Mouse (Mus musculus): ENCODE data around the gene Traf1. TPM values are rescaled to one million over a fixed set of nuclear protein-coding genes. Genes with fewer than 3 reads are reported as not detected.

Gene Traf1
- total and polyA plus RNA-seq, 3 experiments = 1.2 to 2.0 (median 1.2) TPM

- intact Hi-C loops (cut with DNase I) = no loop called here
- Histone ChIP-seq H3K36me3 (ENCODE audit: control insufficient read depth, insufficient read depth, low read length) (no peaks in the 10 kb centered on the region), H3K27me3 (ENCODE audit: control insufficient read depth, insufficient read depth, low read length) (no peaks in the 10 kb centered on the region), H3K79me2 (replicated peaks; ENCODE audit: control insufficient read depth, insufficient read depth, low read length) (no peaks in the 10 kb centered on the region), H3K9ac (ENCODE audit: low read depth, low read length) (no peak overlapping the region), H3K27ac (no peak overlapping the region), H3K4me3 (no peak overlapping the region), H3K4me1 (ENCODE audit: control insufficient read depth, insufficient read depth, low read length) (no peaks in the 10 kb centered on the region)
- WGBS = 83% methylated on average over 17 of the region's 17 CpGs
- DNase-seq = no peak
- TF ChIP-seq CTCF (IDR thresholded peaks at IDR 0.05) (no peak), EP300 (IDR thresholded peaks at IDR 0.05; ENCODE audit: insufficient read depth, low read depth, low read length) (no peak), POLR2A (IDR thresholded peaks at IDR 0.05; ENCODE audit: insufficient read depth, low read depth, low read length) (no peak)
Measured at GRCm38 (mm10) chr2:34896821-34897460, 64.6 kb downstream of the Traf1 start.

- TF ChIP-seq EP300 (IDR thresholded peaks at IDR 0.05; ENCODE audit: insufficient read depth, low read depth, low read length) = no peak
- TF ChIP-seq POLR2A (IDR thresholded peaks at IDR 0.05; ENCODE audit: insufficient read depth, low read depth, low read length) = no peak
- TF ChIP-seq CTCF (IDR thresholded peaks at IDR 0.05) = no peak
- H3K4me1 ChIP-seq (ENCODE audit: control insufficient read depth, insufficient read depth, low read length) = no peaks in the 10 kb centered on the region
- WGBS = 87% methylated on average over 19 of the region's 19 CpGs
- H3K4me3 ChIP-seq = no peak overlapping the region
- no peaks in the 10 kb centered on the region for H3K79me2 ChIP-seq (replicated peaks; ENCODE audit: control insufficient read depth, insufficient read depth, low read length)
- H3K9ac ChIP-seq (ENCODE audit: low read depth, low read length) = no peak overlapping the region
- H3K36me3 ChIP-seq (ENCODE audit: control insufficient read depth, insufficient read depth, low read length) = no peaks in the 10 kb centered on the region
- DNase-seq = no peak
- H3K27me3 ChIP-seq (ENCODE audit: control insufficient read depth, insufficient read depth, low read length) = no peaks in the 10 kb centered on the region
- intact Hi-C loops (cut with DNase I) = no loop called here
- no peak overlapping the region for H3K27ac ChIP-seq
Measured at GRCm38 (mm10) chr2:34895503-34896113, 66.0 kb downstream of the Traf1 start.

GRCm38 (mm10) chr2:34893950-34894349 is 67.6 kb downstream of the Traf1 start:
- H3K4me1 ChIP-seq (ENCODE audit: control insufficient read depth, insufficient read depth, low read length) = no peaks in the 10 kb centered on the region
- no peaks in the 10 kb centered on the region for H3K27me3 ChIP-seq (ENCODE audit: control insufficient read depth, insufficient read depth, low read length)
- no peak overlapping the region for H3K9ac ChIP-seq (ENCODE audit: low read depth, low read length)
- H3K79me2 ChIP-seq (replicated peaks; ENCODE audit: control insufficient read depth, insufficient read depth, low read length) = no peaks in the 10 kb centered on the region
- DNase-seq = no peak
- TF ChIP-seq EP300 (IDR thresholded peaks at IDR 0.05; ENCODE audit: insufficient read depth, low read depth, low read length) (no peak), POLR2A (IDR thresholded peaks at IDR 0.05; ENCODE audit: insufficient read depth, low read depth, low read length) (no peak), CTCF (IDR thresholded peaks at IDR 0.05) (no peak)
- intact Hi-C loops (cut with DNase I) = no loop called here
- H3K36me3 ChIP-seq (ENCODE audit: control insufficient read depth, insufficient read depth, low read length) = no peaks in the 10 kb centered on the region
- no peak overlapping the region for H3K27ac ChIP-seq
- WGBS = 77% methylated on average over 5 of the region's 5 CpGs
- H3K4me3 ChIP-seq = no peak overlapping the region

Other genes starting within 250 kb of the Traf1 start
- gene Gapvd1, start 206.5 kb downstream of the Traf1 start, total RNA-seq (2021) = 10 to 100 TPM; 35.5 to 36.7 TPM
- 10.2 and 17.7 TPM in 2 replicates for gene Gapvd1, start 206.5 kb downstream of the Traf1 start, polyA plus RNA-seq (2012; rRNA removed)
- 100 to 1,000 TPM; 752 to 818 TPM for gene Hspa5, start 189.8 kb downstream of the Traf1 start, total RNA-seq (2021)
- 427 and 503 TPM in 2 replicates for gene Hspa5, start 189.8 kb downstream of the Traf1 start, polyA plus RNA-seq (2012; rRNA removed)
- 10 to 100 TPM; 12.1 to 13.3 TPM for gene Rabepk, start 161.9 kb downstream of the Traf1 start, total RNA-seq (2021)
- gene Rabepk, start 161.9 kb downstream of the Traf1 start, polyA plus RNA-seq (2012; rRNA removed) = 19.3 and 23.4 TPM in 2 replicates
- gene Fbxw2, start 135.5 kb downstream of the Traf1 start, total RNA-seq (2021) = 10 to 100 TPM; 40.2 to 45.3 TPM
- 29.5 and 49.2 TPM in 2 replicates for gene Fbxw2, start 135.5 kb downstream of the Traf1 start, polyA plus RNA-seq (2012; rRNA removed)
- not detected for gene Gm34653, start 128.8 kb downstream of the Traf1 start, total RNA-seq (2021)
- gene Gm34653, start 128.8 kb downstream of the Traf1 start, polyA plus RNA-seq (2012; rRNA removed) = not detected in 2 replicates
- gene Cutal, start 87.4 kb downstream of the Traf1 start, total RNA-seq (2021) = under 1 TPM; 0.37 to 0.61 TPM
- gene Cutal, start 87.4 kb downstream of the Traf1 start, polyA plus RNA-seq (2012; rRNA removed) = 1.7 and 2.9 TPM in 2 replicates
- gene Psmd5, start 86.8 kb downstream of the Traf1 start, total RNA-seq (2021) = 10 to 100 TPM; 11.3 to 12.9 TPM
- 8.1 and 13.8 TPM in 2 replicates for gene Psmd5, start 86.8 kb downstream of the Traf1 start, polyA plus RNA-seq (2012; rRNA removed)
- gene Phf19, start 47.7 kb downstream of the Traf1 start, total RNA-seq (2021) = 1 to 10 TPM in 1 of 2 experiments, under 1 TPM in 1; 0.76 to 1.1 TPM
- 0.80 and 0.91 TPM in 2 replicates for gene Phf19, start 47.7 kb downstream of the Traf1 start, polyA plus RNA-seq (2012; rRNA removed)
- not detected for gene Hc, start 99.7 kb upstream of the Traf1 start, total RNA-seq (2021)
- 0.06 and 0.26 TPM in 2 replicates for gene Hc, start 99.7 kb upstream of the Traf1 start, polyA plus RNA-seq (2012; rRNA removed)
- not detected for gene AI182371, start 139.8 kb upstream of the Traf1 start, total RNA-seq (2021)
- 0.14 and 0.35 TPM in 2 replicates for gene AI182371, start 139.8 kb upstream of the Traf1 start, polyA plus RNA-seq (2012; rRNA removed)
- gene Cntrl, start 147.7 kb upstream of the Traf1 start, total RNA-seq (2021) = 1 to 10 TPM; 5.0 to 5.3 TPM
- gene Cntrl, start 147.7 kb upstream of the Traf1 start, polyA plus RNA-seq (2012; rRNA removed) = 6.5 and 8.1 TPM in 2 replicates
- 100 to 1,000 TPM; 129 to 135 TPM for gene Rab14, start 239.3 kb upstream of the Traf1 start, total RNA-seq (2021)
- gene Rab14, start 239.3 kb upstream of the Traf1 start, polyA plus RNA-seq (2012; rRNA removed) = 61.4 and 70.1 TPM in 2 replicates

Measured in heart, adult 2 months (tissue).